Mouse (Mus musculus) v-Abl transformed pro-B cells (cell line): ENCODE data around the gene 4933425L06Rik.

ENCODE experiments used
- in situ Hi-C, 2 experiments: fragments of 400-800 bp; cut with MboI; formaldehyde crosslinking; loops; one replicate each; pipeline ENCODE4 v1.15.1; 2025; ENCODE audit not compliant: unreplicated experiment in 2 of 2

The 4933425L06Rik gene

GRCm38 (mm10) chr13:105081862-105082261, at the start of gene 4933425L06Rik:
Gene 4933425L06Rik (plus strand): TSS chr13:105082122.
- in situ Hi-C loops: no loop called here

- in situ Hi-C loops: no loop called here
Measured at GRCm38 (mm10) chr13:105037816-105038215, 44.1 kb upstream of the 4933425L06Rik start.

- in situ Hi-C loops: no loop called here
Measured at GRCm38 (mm10) chr13:105038334-105038733, 43.6 kb upstream of the 4933425L06Rik start.

- in situ Hi-C loops: no loop called here
Measured at GRCm38 (mm10) chr13:105043882-105044281, 38.0 kb upstream of the 4933425L06Rik start.

- in situ Hi-C loops: no loop called here
Measured at GRCm38 (mm10) chr13:105047377-105047776, 34.5 kb upstream of the 4933425L06Rik start.

- in situ Hi-C loops: no loop called here
Measured at GRCm38 (mm10) chr13:105048662-105049061, 33.3 kb upstream of the 4933425L06Rik start.

GRCm38 (mm10) chr13:105051432-105051831, 30.5 kb upstream of the 4933425L06Rik start:
- in situ Hi-C loops: no loop called here

- in situ Hi-C loops: no loop called here
Measured at GRCm38 (mm10) chr13:105053618-105054017, 28.3 kb upstream of the 4933425L06Rik start.

- in situ Hi-C loops: no loop called here
Measured at GRCm38 (mm10) chr13:105054181-105054940, 27.6 kb upstream of the 4933425L06Rik start, which contains the start of gene Rgs7bp. Gene Rgs7bp (minus strand): TSS chr13:105054930.

GRCm38 (mm10) chr13:105054941-105055309, 27.0 kb upstream of the 4933425L06Rik start:
- in situ Hi-C loops: no loop called here

- in situ Hi-C loops: no loop called here
Measured at GRCm38 (mm10) chr13:105055374-105055773, 26.5 kb upstream of the 4933425L06Rik start.

GRCm38 (mm10) chr13:105066119-105066518, 15.8 kb upstream of the 4933425L06Rik start:
- in situ Hi-C loops: loop anchor here in 1 of 2 experiments (5.0 kb wide), 1 partner anchor 76 kb away; no protein-coding TSS in a partner anchor

- in situ Hi-C loops: loop anchor here in 1 of 2 experiments (5.0 kb wide), 1 partner anchor 75 kb away; no protein-coding TSS in a partner anchor
Measured at GRCm38 (mm10) chr13:105066890-105067845, 14.8 kb upstream of the 4933425L06Rik start.

- in situ Hi-C loops: no loop called here
Measured at GRCm38 (mm10) chr13:105089276-105089675, 7.4 kb downstream of the 4933425L06Rik start.

GRCm38 (mm10) chr13:105096316-105096715, 14.4 kb downstream of the 4933425L06Rik start:
- in situ Hi-C loops: no loop called here

- in situ Hi-C loops: no loop called here
Measured at GRCm38 (mm10) chr13:105100705-105101104, 18.8 kb downstream of the 4933425L06Rik start.

- in situ Hi-C loops: no loop called here
Measured at GRCm38 (mm10) chr13:105104385-105104784, 22.5 kb downstream of the 4933425L06Rik start.

GRCm38 (mm10) chr13:105111599-105111998, 29.7 kb downstream of the 4933425L06Rik start:
- in situ Hi-C loops: no loop called here

GRCm38 (mm10) chr13:105121617-105122016, 39.7 kb downstream of the 4933425L06Rik start:
- in situ Hi-C loops: no loop called here

- in situ Hi-C loops: no loop called here
Measured at GRCm38 (mm10) chr13:105122092-105122491, 40.2 kb downstream of the 4933425L06Rik start.

- in situ Hi-C loops: no loop called here
Measured at GRCm38 (mm10) chr13:105130080-105130479, 48.2 kb downstream of the 4933425L06Rik start.
